Mouse (Mus musculus) hindbrain, embryonic 14.5 days (tissue): ENCODE results near the gene Olfr9. TPM values are rescaled to one million over a fixed set of nuclear protein-coding genes. Genes with fewer than 3 reads are reported as not detected.

Source experiments
- ATAC-seq: fragments of 200-750 bp; cut with Nextera tagmentation; 2 replicates; pipeline ENCODE4 v1.8.0; 2017; ENCODE audit warnings: moderate number of reproducible peaks, mild to moderate bottlenecking, moderate TSS enrichment, moderate library complexity; ENCODE audit not compliant: low FRiP score
- DNase-seq: peaks from one replicate; pipeline ENCODE4 v3.0.0-alpha.2; 2015; ENCODE audit warnings: low spot score
- H3K27ac ChIP-seq: fragments of 300-500 bp; sonication (generic); 2 replicates; pipeline ENCODE4 v1.5.1; 2014; ENCODE audit warnings: mild to moderate bottlenecking, moderate library complexity
- H3K27me3 ChIP-seq: fragments of 300-500 bp; sonication (generic); 2 replicates; pipeline ENCODE4 v1.6.1; 2014; ENCODE audit warnings: mild to moderate bottlenecking, low read length, mixed read lengths; ENCODE audit not compliant: control insufficient read depth, insufficient read depth
- H3K36me3 ChIP-seq: fragments of 300-500 bp; sonication (generic); replicated peaks from 2 replicates; pipeline ENCODE4 v1.6.1; 2014; ENCODE audit not compliant: control insufficient read depth, insufficient read depth
- H3K4me1 ChIP-seq: fragments of 300-500 bp; sonication (generic); replicated peaks from 2 replicates; pipeline ENCODE4 v1.6.1; 2014; ENCODE audit warnings: antibody characterized with exemption, low read length, mixed read lengths; ENCODE audit not compliant: control insufficient read depth, insufficient read depth
- H3K4me2 ChIP-seq: fragments of 300-500 bp; sonication (generic); replicated peaks from 2 replicates; pipeline ENCODE4 v1.6.1; 2014; ENCODE audit warnings: mild to moderate bottlenecking, moderate library complexity
- H3K4me3 ChIP-seq: fragments of 300-500 bp; sonication (generic); replicated peaks from 2 replicates; pipeline ENCODE4 v1.5.1; 2014; ENCODE audit warnings: mild to moderate bottlenecking, low read length
- H3K9ac ChIP-seq: fragments of 300-500 bp; sonication (generic); 2 replicates; pipeline ENCODE4 v1.6.1; 2014
- H3K9me3 ChIP-seq: fragments of 300-500 bp; sonication (generic); 2 replicates; pipeline ENCODE4 v1.6.1; 2016; ENCODE audit warnings: low read length; ENCODE audit not compliant: control insufficient read depth
- whole genome bisulfite sequencing: fragments of 180-500 bp; shearing (Covaris S2); extraction: QIAGEN DNeasy Blood & Tissue Kit; methylation state at CpG from one replicate; pipeline ENCODE4 v1.1.7; 2014; 5-methylcytosine and 5-hydroxymethylcytosine counted together
- polyA plus RNA-seq: library from polyadenylated mRNA; unstranded; fragments of >200 nt; fragmentation: Nextera tagmentation; extraction: Ambion mirVana; gene quantifications from 2 replicates; pipeline ENCODE4 v1.2.1, GENCODE M21; 2014

The Olfr9 gene
- polyA plus RNA-seq, 1 experiment from 2014 or later = not detected

DNA sequence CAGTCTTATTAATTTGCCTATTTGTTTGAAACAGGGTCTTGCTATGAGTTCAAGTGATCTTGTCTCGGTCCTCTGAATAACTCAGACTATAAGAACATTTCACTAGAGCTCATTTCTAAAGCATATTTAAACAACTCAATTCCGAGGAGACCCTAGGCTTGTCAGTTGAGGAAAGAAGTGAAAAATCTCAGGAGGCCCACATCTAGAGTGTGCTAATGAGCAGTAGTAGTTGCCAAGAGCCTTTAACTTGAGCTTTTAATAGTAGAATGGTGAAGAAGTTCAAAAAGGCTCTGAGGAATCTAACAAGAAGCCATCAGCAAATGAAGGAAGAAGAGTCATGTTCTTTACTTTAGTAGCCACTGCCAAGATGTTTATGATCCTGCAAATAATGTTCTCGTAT lies 50.6 kb downstream of the Olfr9 start, which contains the start of gene Olfr764-ps1:
Olfr764-ps1 (minus strand) TSS at position 101 of the 400 bp plus-strand sequence.
- Histone ChIP-seq H3K36me3 (no peaks in the 10 kb centered on the region), H3K4me2 (no peak within 1 kb of the TSS), H3K4me1 (no peaks in the 10 kb centered on the region), H3K27me3 (no peaks in the 10 kb centered on the region), H3K9me3 (no peaks in the 10 kb centered on the region), H3K9ac (no peak within 1 kb of the TSS), H3K4me3 (no peak within 1 kb of the TSS), H3K27ac (no peak within 1 kb of the TSS)
- no peak for DNase-seq
- 87% methylated on average over 3 of the region's 3 CpGs for WGBS
- no peak for ATAC-seq

Other genes with a start within 250 kb of the Olfr9 start
- gene Dgka, start 244.6 kb upstream of the Olfr9 start, polyA plus RNA-seq = 6.9 and 7.7 TPM in 2 replicates
- 38.6 and 42.0 TPM in 2 replicates for gene Pym1, start 241.5 kb upstream of the Olfr9 start, polyA plus RNA-seq
- 0.65 and 0.80 TPM in 2 replicates for gene Mmp19, start 198.5 kb upstream of the Olfr9 start, polyA plus RNA-seq
- gene Dnajc14, start 185.4 kb upstream of the Olfr9 start, polyA plus RNA-seq = 34.6 and 35.1 TPM in 2 replicates
- 13.3 and 14.8 TPM in 2 replicates for gene Tmem198b, start 185.1 kb upstream of the Olfr9 start, polyA plus RNA-seq
- 137 and 139 TPM in 2 replicates for gene Sarnp, start 172.1 kb upstream of the Olfr9 start, polyA plus RNA-seq
- 27.8 and 28.4 TPM in 2 replicates for gene Ormdl2, start 167.8 kb upstream of the Olfr9 start, polyA plus RNA-seq
- 5.9 and 6.7 TPM in 2 replicates for gene Gdf11, start 97.7 kb upstream of the Olfr9 start, polyA plus RNA-seq
- gene Cd63, start 88.4 kb upstream of the Olfr9 start, polyA plus RNA-seq = 215 and 239 TPM in 2 replicates
- 17.6 and 20.4 TPM in 2 replicates for gene Rdh5, start 66.5 kb upstream of the Olfr9 start, polyA plus RNA-seq
- 228 and 269 TPM in 2 replicates for gene Bloc1s1, start 65.4 kb upstream of the Olfr9 start, polyA plus RNA-seq
- 6.2 and 7.2 TPM in 2 replicates for gene Itga7, start 55.6 kb upstream of the Olfr9 start, polyA plus RNA-seq
- gene Mettl7b, start 28.4 kb upstream of the Olfr9 start, polyA plus RNA-seq = not detected in 2 replicates
- not detected in 2 replicates for gene Olfr763, start 21.4 kb downstream of the Olfr9 start, polyA plus RNA-seq
- gene Olfr764-ps1, start 50.5 kb downstream of the Olfr9 start, polyA plus RNA-seq = not detected in 2 replicates
- not detected in 2 replicates for gene Olfr765, start 60.6 kb downstream of the Olfr9 start, polyA plus RNA-seq
- gene Olfr766-ps1, start 79.5 kb downstream of the Olfr9 start, polyA plus RNA-seq = not detected in 2 replicates
- gene Olfr767, start 93.5 kb downstream of the Olfr9 start, polyA plus RNA-seq = not detected in 2 replicates
- gene Olfr768, start 109.9 kb downstream of the Olfr9 start, polyA plus RNA-seq = not detected in 2 replicates
- not detected in 2 replicates for gene Olfr769, start 128.4 kb downstream of the Olfr9 start, polyA plus RNA-seq
- not detected in 2 replicates for gene Olfr770, start 149.6 kb downstream of the Olfr9 start, polyA plus RNA-seq
- not detected in 2 replicates for gene Olfr771, start 175.3 kb downstream of the Olfr9 start, polyA plus RNA-seq
- gene Olfr772, start 188.5 kb downstream of the Olfr9 start, polyA plus RNA-seq = not detected in 2 replicates
- not detected in 2 replicates for gene Olfr773, start 198.0 kb downstream of the Olfr9 start, polyA plus RNA-seq
- gene Olfr774, start 246.8 kb downstream of the Olfr9 start, polyA plus RNA-seq = not detected in 2 replicates